Mouse (Mus musculus) urinary bladder, postnatal 36 days (tissue): ENCODE results near the gene Nkd1.
A peak's percentile ranks its signal among the peaks of the same experiment; 100 is the strongest.

Source experiments
- DNase-seq, 2 experiments: peaks; one replicate each; pipeline ENCODE4 v3.0.0; 2022; ENCODE audit warnings: low spot score in 2 of 2, mixed read lengths in 1 of 2

Nkd1 gene

DNA sequence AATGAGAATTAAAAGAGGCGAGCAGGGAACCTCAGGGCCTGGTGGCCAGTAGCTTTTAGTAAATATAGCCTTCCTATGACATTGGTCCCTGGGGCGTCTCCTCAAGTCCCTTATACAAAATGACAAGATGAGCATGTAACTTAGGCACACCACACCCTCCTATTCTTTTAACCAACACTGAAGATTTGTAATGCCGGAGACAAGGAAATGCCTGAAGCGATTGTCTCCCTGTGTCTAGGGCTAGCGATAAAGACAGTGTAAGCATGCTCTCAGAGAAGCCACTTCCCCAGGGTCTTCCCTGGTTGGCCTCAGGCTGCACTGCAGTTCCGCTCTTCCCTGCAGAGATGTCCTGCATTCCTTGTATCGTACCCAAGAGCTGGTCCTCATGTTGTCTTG lies 17.8 kb downstream of the Nkd1 start:
- DNase-seq, result no peak

GRCm38 (mm10) chr8:88539963-88540362 lies 18.8 kb downstream of the Nkd1 start:
- DNase-seq, result no peak

GRCm38 (mm10) chr8:88542596-88543213 lies 21.6 kb downstream of the Nkd1 start:
- no peak for DNase-seq

- no peak for DNase-seq
Observed at GRCm38 (mm10) chr8:88544677-88545076, 23.5 kb downstream of the Nkd1 start.

GRCm38 (mm10) chr8:88545441-88545840 lies 24.3 kb downstream of the Nkd1 start:
- DNase-seq, result no peak

DNA sequence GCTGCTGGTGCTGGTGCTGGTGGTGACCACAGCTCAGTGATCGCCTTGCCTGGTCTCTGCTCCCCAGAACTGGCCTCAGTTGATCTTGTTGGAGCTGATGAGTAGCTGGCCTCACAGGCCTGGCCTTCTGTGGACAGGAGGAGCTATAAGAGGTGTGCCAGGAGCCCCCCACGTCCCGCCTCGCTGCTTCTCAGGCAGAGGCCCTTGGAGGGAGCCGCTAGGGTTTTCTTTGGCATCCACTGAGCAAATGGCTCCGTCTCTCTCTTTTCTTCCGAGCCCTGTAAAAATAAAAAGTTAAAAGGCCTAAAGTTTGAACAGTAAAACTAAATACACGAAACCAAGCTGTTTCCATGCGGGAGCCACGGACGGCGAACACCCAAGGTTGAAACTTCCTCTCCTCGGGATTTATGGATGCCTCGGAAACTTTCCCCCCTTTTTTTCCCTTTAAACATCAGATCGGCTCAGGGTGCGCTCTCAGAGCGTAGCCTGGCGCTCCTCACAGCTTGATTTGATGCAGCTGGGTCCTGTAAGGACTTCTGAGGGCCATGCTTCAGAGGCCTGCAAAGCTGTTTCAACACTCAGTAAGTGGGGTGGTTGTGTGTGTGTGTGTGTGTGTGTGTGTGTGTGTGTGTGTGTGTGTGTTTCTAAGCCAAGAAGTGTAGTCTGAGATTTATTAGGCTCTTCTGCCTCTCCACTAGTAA lies 25.0 kb downstream of the Nkd1 start:
- DNase-seq, result no peak

DNA sequence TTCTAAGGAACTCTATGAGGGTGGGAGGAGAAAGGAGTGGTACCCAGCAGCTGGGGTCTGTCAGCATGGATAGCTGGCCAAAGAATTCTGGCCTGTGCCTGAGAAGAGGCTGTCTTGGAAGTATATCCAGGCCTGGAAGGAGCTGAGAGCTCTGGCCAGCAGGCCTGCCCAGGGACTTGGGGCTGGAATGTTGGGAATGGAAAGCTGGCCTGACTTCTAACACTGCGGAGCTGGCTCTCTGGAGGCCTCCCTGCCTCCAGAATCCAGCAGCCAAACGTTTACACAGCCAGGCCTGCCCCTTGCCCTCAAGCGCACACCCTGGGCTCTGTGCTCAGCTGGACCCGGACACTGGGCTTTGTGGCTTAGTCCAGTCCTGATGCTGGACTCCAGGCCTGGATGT lies 34.5 kb downstream of the Nkd1 start:
- DNase-seq, result peak; percentile 53 to 78

GRCm38 (mm10) chr8:88559985-88560473 lies 38.9 kb downstream of the Nkd1 start:
- DNase-seq, result no peak

- no peak for DNase-seq
Observed at GRCm38 (mm10) chr8:88561402-88561801, 40.2 kb downstream of the Nkd1 start.

DNA sequence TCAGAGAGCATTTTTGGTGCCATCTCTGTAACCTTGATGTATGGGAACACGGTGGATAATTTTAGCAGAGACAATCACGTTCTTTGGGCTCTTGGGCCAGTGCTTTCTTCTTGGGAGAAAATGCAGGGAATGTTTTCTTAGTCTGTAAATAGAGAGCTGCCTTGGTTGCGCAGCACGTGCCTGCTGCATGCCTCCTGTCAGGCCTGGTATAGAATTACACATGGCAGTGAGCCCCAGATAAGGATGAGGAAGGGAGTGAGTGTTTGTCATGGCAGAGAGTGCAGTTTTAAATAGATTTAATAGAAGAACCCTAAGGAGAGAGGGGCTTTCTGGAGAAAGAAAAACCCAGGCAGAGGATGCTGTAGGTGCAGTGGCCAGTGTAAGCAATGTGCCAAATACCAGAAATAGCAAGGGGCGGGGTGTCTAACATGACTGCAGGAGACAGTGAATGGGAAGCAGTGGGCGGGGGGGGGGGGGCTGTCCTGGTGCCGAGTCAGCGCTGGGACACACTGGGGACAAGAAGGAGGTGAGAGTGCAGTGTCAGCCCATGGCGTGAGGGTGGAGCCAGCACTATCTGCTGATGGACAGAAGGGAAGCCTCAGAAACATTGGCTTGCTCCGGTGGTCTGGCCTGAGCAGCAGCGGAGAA lies 43.2 kb downstream of the Nkd1 start:
- DNase-seq, result no peak

- no peak for DNase-seq
Observed at GRCm38 (mm10) chr8:88566119-88566518, 45.0 kb downstream of the Nkd1 start.

- no peak for DNase-seq
Observed at GRCm38 (mm10) chr8:88567314-88568121, 46.4 kb downstream of the Nkd1 start.

DNA sequence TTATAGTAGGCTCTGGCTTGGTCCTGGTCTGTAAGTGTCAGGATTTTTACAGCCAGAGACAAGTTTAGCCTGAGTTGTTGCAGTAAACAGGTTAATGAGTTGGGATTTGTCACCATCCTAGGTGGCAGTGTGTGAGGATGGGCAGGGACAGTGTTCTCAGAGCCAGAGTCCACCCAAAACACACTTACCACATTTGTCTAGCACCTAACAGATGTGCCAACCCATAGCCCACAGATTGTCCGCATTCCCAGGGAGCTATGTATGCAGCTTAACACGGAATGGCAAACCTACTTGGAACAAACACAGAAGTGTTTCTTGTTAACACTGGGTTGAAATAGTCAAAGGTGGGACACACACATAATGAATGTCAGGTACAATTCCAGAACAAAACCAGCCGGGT lies 47.1 kb downstream of the Nkd1 start:
- DNase-seq, result no peak

- no peak for DNase-seq
Observed at GRCm38 (mm10) chr8:88569366-88569765, 48.2 kb downstream of the Nkd1 start.

DNA sequence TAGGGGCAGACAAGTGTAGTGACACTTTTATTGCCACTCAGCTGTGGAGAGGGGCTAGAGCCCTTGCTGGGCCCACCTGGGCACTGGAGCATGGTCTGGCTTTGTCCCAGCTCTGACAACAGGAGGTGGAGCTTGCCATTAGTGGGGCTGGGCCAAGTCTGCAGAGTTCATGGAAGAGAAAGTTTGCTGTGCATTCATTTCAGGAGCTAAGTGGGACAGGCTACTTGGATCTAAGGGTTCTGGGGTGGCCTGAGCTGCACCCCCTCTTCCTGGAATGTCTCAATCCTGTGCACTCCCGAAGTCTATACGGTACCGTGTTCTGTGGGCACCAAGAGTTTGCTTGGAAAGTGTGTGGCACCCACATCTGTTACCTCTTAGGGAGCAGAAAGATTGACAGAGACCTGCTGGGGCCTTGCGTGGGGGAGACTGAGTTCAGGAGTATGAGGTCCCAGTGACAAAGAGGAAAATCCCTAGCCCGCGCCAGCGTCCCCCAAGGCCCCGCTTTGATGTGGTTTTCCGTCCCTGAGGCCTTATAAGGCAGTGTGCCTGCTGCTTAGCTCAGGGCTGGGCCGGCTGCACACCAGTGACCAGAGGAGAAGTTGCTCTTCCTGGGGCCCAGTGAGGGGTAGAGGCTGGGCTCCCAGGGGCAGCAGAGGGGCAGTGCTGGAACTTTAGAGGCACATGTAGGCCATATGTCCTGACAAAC lies 49.3 kb downstream of the Nkd1 start:
- DNase-seq, result no peak

- DNase-seq, result no peak
Observed at GRCm38 (mm10) chr8:88571434-88572184, 50.5 kb downstream of the Nkd1 start.

DNA sequence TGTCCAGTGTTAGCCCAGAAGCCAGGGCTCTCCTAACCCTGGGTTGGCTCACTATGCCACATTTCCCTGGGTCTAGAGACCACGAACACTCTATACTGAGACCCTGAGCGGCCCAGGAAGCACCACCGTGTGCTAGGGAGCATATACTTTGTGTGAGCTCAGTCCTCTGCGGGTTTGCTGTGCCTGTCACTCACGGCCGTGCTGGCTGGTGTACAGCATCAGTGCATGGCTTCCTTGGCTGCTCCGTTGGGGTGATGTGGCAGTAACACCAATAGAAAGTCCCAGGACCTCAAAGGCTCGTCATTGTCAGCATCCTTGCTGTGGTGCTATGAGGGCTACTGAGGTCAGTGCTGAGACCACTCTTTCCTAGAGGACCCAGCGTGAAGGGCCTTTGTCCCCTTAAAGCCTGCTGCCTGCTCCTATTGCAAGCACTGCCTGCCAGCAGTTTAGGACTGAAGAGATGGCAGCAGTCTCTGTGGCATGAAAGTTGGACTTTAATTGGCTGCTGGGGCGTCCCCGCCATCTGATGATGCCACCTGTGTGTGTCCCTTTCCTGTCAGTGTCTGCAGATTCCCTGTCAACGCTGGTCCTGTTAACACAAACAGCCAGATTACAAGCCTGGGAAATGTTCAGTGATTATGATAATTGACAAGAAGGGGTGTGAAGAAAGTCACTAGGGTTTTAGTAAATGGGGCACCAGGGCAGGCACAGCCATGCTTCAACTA lies 51.2 kb downstream of the Nkd1 start:
- no peak for DNase-seq

DNA sequence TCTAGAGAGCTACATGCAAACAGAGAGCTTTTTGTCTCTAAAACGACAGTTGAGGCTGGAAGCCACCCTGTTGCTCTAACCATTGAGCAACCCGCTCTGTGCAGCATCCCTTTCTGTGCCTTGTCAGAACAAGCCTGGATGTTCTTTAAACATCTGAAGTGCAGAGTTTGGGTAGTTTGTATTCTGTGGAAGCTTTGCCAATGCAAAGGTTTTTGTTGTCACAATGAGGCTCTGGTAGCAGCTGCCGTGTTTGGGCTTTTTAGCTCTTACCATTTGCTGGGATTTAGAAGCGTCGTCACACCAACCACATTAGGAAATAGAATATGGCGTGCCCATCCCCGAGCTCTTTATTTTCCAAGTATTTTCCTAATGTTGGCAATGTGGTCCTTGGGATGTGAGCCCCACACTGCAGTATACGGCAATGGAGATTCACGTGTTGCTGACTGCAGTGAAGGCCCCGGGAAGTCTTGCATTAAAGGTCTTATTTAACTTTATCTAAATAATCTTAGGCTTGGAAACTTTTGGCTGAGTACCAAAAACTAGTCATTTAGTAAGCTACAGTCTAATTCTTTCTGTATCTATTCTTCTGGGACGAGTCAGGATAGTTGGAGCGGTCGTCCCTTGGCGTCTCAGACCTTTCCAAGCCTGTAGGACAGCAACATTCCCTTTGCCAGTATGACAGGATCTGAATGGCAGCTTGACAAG lies 51.9 kb downstream of the Nkd1 start:
- DNase-seq, result no peak

DNA sequence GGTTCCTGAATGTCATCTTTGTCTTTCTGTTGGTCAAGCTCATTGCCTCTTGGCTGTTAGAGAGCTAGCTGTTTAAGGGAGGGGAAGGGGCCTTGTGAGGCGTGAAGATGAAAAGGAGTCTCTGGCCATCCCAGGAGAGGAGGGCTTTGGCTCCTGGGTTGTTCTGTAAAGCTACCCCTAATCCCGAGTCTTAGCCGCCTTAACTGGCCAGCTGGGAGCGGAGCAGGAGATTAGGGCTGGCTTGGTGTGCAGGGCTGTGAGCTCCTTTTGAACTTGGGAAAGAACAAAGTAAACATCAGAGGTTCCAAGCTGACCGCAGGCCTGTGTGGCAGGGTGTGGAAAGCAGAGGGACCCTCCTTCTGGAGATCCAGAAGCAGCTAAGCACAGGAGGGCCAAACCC lies 53.8 kb downstream of the Nkd1 start:
- no peak for DNase-seq
